ENCODE assay signal across 18 mouse cellular contexts in genomic region chr3:69002781-69003180, GRCm38 (mm10). TPM values are rescaled to one million over a fixed set of nuclear protein-coding genes. Genes with fewer than 3 reads are reported as not detected.
DNase-seq lines count a peak whose midpoint lies in the region; ATAC-seq and TF ChIP-seq lines count a peak whose summit lies in the region.
"Had no signal": no experiment of that assay in that cellular context is flagged by ENCODE, and none has a peak within 500 bp of the region (broad histone marks: within the 10 kb centered on the region; RNA-seq: fewer than 3 reads in every experiment).

No protein-coding gene starts in this region.

- H3K9ac ChIP-seq in kidney, postnatal 0 days (ENCODE audit: low read depth, low read length), result no peak overlapping the region
- H3K9ac ChIP-seq: heart, embryonic 15.5 days; lung, embryonic 15.5 days; neural tube, embryonic 13.5 days had no signal

- no peaks in the 10 kb centered on the region for H3K9me3 ChIP-seq in kidney, postnatal 0 days (replicated peaks; ENCODE audit: low read length)
- H3K9me3 ChIP-seq in embryonic facial prominence, embryonic 10.5 days, result no peaks in the 10 kb centered on the region
- H3K9me3 ChIP-seq: heart, embryonic 15.5 days; limb, embryonic 10.5 days; lung, embryonic 15.5 days; neural tube, embryonic 13.5 days had no signal

- no peak for TF ChIP-seq POLR2A in testis, adult 2 months (IDR thresholded peaks at IDR 0.05; ENCODE audit: control insufficient read depth, low read depth, low read length)
- no peak for TF ChIP-seq POLR2A in brain, embryonic 14.5 days (IDR thresholded peaks at IDR 0.05; ENCODE audit: borderline replicate concordance, extremely low read depth, insufficient read depth, insufficient read length, poor library complexity, severe bottlenecking)

- ATAC-seq in kidney, postnatal 0 days (replicated peaks; ENCODE audit: low FRiP score, low read depth), result no peak
- no peak for ATAC-seq in erythroid progenitor cell, adult 5-6 weeks (replicated peaks; ENCODE audit: low FRiP score, poor library complexity, severe bottlenecking)
- ATAC-seq: inflammation-experienced regulatory T-cells, adult 6 months; Patski had no signal

- H3K36me3 ChIP-seq in kidney, postnatal 0 days (ENCODE audit: insufficient read depth, low read length), result no peaks in the 10 kb centered on the region
- peaks cover 4% of the 10 kb centered on the region for H3K36me3 ChIP-seq in testis, adult 2 months (ENCODE audit: control insufficient read depth, insufficient read depth, low read length)
- peaks cover 8% of the 10 kb centered on the region for H3K36me3 ChIP-seq in embryonic facial prominence, embryonic 10.5 days (replicated peaks)
- H3K36me3 ChIP-seq: heart, embryonic 15.5 days; lung, embryonic 15.5 days; neural tube, embryonic 13.5 days had no signal

- no peaks in the 10 kb centered on the region for H3K27me3 ChIP-seq in kidney, postnatal 0 days (ENCODE audit: insufficient read depth, low read length)
- H3K27me3 ChIP-seq in testis, adult 2 months (ENCODE audit: control insufficient read depth, insufficient read depth, low read length), result no peaks in the 10 kb centered on the region
- H3K27me3 ChIP-seq in embryonic facial prominence, embryonic 10.5 days (replicated peaks; ENCODE audit: low read depth, poor library complexity, severe bottlenecking), result no peaks in the 10 kb centered on the region
- H3K27me3 ChIP-seq: heart, embryonic 15.5 days; lung, embryonic 15.5 days; neural tube, embryonic 13.5 days; Patski had no signal

- WGBS in kidney, postnatal 0 days, result 92% methylated on average over 4 of the region's 4 CpGs
- 91% methylated on average over 4 of the region's 4 CpGs for WGBS in embryonic facial prominence, embryonic 10.5 days

- TF ChIP-seq CTCF in kidney, postnatal 0 days (IDR thresholded peaks at IDR 0.05; ENCODE audit: low read depth), result peak; percentile 27; the same call in 1 of the 2 replicates
- TF ChIP-seq CTCF in testis, adult 2 months (IDR thresholded peaks at IDR 0.05; ENCODE audit: control insufficient read depth, insufficient read depth, insufficient replicate concordance, low read depth, low read length), result no peak
- peak; percentile 5; the same call in 1 of the 2 replicates for TF ChIP-seq CTCF in brain, embryonic 14.5 days (IDR thresholded peaks at IDR 0.05; ENCODE audit: borderline replicate concordance, extremely low read depth, insufficient read depth, insufficient read length)

- no peaks in the 10 kb centered on the region for H3K4me1 ChIP-seq in kidney, postnatal 0 days (replicated peaks; ENCODE audit: insufficient read depth, low read length)
- peaks cover 7% of the 10 kb centered on the region for H3K4me1 ChIP-seq in testis, adult 2 months (ENCODE audit: control insufficient read depth, insufficient read depth, low read length)
- H3K4me1 ChIP-seq in embryonic facial prominence, embryonic 10.5 days, result peaks cover 13% of the 10 kb centered on the region

- DNase-seq in kidney, postnatal 0 days (ENCODE audit: low spot score), result no peak
- no peak for DNase-seq in kidney, postnatal 36 days
- DNase-seq in testis, postnatal 14 days (ENCODE audit: low spot score), result no peak
- no peak for DNase-seq in brain, embryonic 14.5 days (ENCODE audit: low read depth)
- DNase-seq in embryonic facial prominence, embryonic 10.5 days (ENCODE audit: low spot score), result no peak
- DNase-seq: cerebellum, postnatal 25 days; gastrocnemius, postnatal 14 days; heart, adult 2 months; right cerebral cortex, postnatal 25 days; thymus, postnatal 4 days had no signal

- H3K4me3 ChIP-seq in kidney, postnatal 0 days (replicated peaks; ENCODE audit: low read depth, low read length), result no peak overlapping the region
- H3K4me3 ChIP-seq in testis, adult 2 months (ENCODE audit: control insufficient read depth, low read depth, low read length), result peak overlapping the region; percentile 70
- no peak overlapping the region for H3K4me3 ChIP-seq in embryonic facial prominence, embryonic 10.5 days
- H3K4me3 ChIP-seq: heart, adult 2 months; heart, embryonic 15.5 days had no signal

- no peak overlapping the region for H3K27ac ChIP-seq in kidney, postnatal 0 days
- H3K27ac ChIP-seq in testis, adult 2 months (ENCODE audit: control insufficient read depth, insufficient read depth, low read depth, low read length), result no peak overlapping the region
- H3K27ac ChIP-seq in embryonic facial prominence, embryonic 10.5 days (replicated peaks), result no peak overlapping the region
- H3K27ac ChIP-seq: heart, adult 2 months; heart, embryonic 15.5 days; limb, embryonic 10.5 days; lung, embryonic 15.5 days; neural tube, embryonic 13.5 days had no signal

- no peak overlapping the region for H3K4me2 ChIP-seq in kidney, postnatal 0 days (ENCODE audit: low read length)

RNA-seq across cellular contexts. Expression of gene Ift80, which starts 1.6 kb away (rescaled TPM):
- polyA plus RNA-seq in kidney, postnatal 0 days (2015; fragmentation: Nextera tagmentation; extraction: Ambion mirVana), result 10.4 and 11.3 TPM in 2 replicates
- polyA plus RNA-seq in testis, adult 2 months (2012; rRNA removed), result 25.3 and 30.9 TPM in 2 replicates
- 11.4 and 12.9 TPM in 2 replicates for polyA plus RNA-seq in brain, embryonic 14.5 days (2012; rRNA removed)
- polyA plus RNA-seq in embryonic facial prominence, embryonic 10.5 days (2016; fragmentation: Nextera tagmentation; extraction: Ambion mirVana), result 18.1 and 18.3 TPM in 2 replicates
- total RNA-seq in erythroid progenitor cell, adult 5-6 weeks (2015; ENCODE audit: low replicate concordance), result 155 and 233 TPM in 2 replicates
- 270 and 271 TPM in 2 replicates for total RNA-seq in erythroid progenitor cell, adult 5-6 weeks (2017; ENCODE audit: low replicate concordance)

RNA-seq across cellular contexts. Expression of gene Smc4, which starts 1.8 kb away (rescaled TPM):
- polyA plus RNA-seq in kidney, postnatal 0 days (2015; fragmentation: Nextera tagmentation; extraction: Ambion mirVana), result 107 and 113 TPM in 2 replicates
- polyA plus RNA-seq in testis, adult 2 months (2012; rRNA removed), result 22.2 and 25.3 TPM in 2 replicates
- polyA plus RNA-seq in brain, embryonic 14.5 days (2012; rRNA removed), result 21.2 and 22.0 TPM in 2 replicates
- polyA plus RNA-seq in embryonic facial prominence, embryonic 10.5 days (2016; fragmentation: Nextera tagmentation; extraction: Ambion mirVana), result 166 and 187 TPM in 2 replicates
- 764 and 1,013 TPM in 2 replicates for total RNA-seq in erythroid progenitor cell, adult 5-6 weeks (2015; ENCODE audit: low replicate concordance)
- total RNA-seq in erythroid progenitor cell, adult 5-6 weeks (2017; ENCODE audit: low replicate concordance), result 1,945 and 2,175 TPM in 2 replicates

RNA-seq across cellular contexts. Expression of gene Trim59, which starts 41.8 kb away (rescaled TPM):
- polyA plus RNA-seq in kidney, postnatal 0 days (2015; fragmentation: Nextera tagmentation; extraction: Ambion mirVana), result 60.0 and 64.3 TPM in 2 replicates
- polyA plus RNA-seq in testis, adult 2 months (2012; rRNA removed), result 7.3 and 9.8 TPM in 2 replicates
- 19.9 and 24.2 TPM in 2 replicates for polyA plus RNA-seq in brain, embryonic 14.5 days (2012; rRNA removed)
- polyA plus RNA-seq in embryonic facial prominence, embryonic 10.5 days (2016; fragmentation: Nextera tagmentation; extraction: Ambion mirVana), result 193 and 202 TPM in 2 replicates
- total RNA-seq in erythroid progenitor cell, adult 5-6 weeks (2015; ENCODE audit: low replicate concordance), result 516 and 641 TPM in 2 replicates
- 350 and 524 TPM in 2 replicates for total RNA-seq in erythroid progenitor cell, adult 5-6 weeks (2017; ENCODE audit: low replicate concordance)
